Mouse (Mus musculus) heart, postnatal 0 days (tissue): ENCODE measurements around the gene Dmrtb1.

Experiments
- CTCF ChIP-seq: IDR thresholded peaks from 2 replicates; pipeline ENCODE4 v1.5.1; 2016; ENCODE audit warnings: antibody characterized with exemption, control low read depth, low read depth
- EP300 ChIP-seq: IDR thresholded peaks from 2 replicates; pipeline ENCODE4 v1.6.1; 2016; ENCODE audit warnings: antibody characterized with exemption, low read depth

DNA sequence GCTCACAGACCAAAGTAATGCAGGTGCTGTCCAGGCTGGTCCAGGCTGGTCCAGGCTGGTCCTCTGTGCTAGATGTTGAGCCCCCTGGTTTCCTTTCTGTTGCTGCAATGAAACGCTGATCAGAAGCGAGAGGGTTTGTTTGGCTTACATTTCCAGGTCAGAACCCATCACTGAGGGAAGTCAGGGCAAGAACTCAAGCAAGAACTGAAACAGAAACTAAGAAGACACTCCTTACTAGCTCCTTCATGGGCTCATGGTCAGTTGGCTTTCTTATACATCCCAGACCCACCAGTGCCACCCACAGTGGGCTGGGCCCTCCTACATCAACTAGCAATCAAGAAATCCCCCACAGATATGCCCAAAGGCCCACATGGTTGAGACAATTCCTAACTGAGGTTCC lies 15.5 kb downstream of the Dmrtb1 start:
- no peak for TF ChIP-seq CTCF
- TF ChIP-seq EP300: no peak
